ENCODE assay signal across 8 mouse cellular contexts in the genomic region with DNA sequence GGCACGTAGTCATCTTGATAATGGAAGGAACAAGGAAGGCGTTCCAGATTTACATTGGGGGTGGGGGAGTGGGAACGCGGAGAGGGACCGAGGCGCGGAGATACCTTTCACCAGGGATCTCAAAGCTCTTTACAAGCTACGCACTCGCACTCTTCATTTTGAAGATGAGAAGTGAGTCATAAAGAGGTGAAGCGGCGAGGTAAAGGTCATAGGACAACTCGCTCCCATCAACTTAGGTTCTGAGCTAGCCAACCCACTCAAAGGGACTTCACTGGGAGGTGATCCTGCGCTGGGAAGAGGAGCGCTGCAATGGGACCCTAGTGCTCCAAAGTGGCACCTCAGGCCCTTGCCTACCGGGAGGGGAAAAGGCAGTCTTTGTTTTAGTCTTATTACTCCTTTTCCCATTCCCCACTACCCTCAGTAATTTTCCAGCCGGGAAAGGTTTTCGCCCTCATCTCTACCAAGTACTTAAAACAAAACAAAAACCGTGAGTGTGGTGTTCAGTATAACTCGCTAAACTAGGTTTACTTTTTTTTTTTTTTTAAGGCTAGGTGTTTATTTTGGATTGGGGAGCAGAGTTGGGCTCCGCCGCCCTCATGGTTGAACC. TPM values are rescaled to one million over a fixed set of nuclear protein-coding genes. Genes with fewer than 3 reads are reported as not detected.
A peak's percentile ranks its signal among the peaks of the same experiment; 100 is the strongest.
DNase-seq lines count a peak whose midpoint lies in the region; ATAC-seq and TF ChIP-seq lines count a peak whose summit lies in the region.

No protein-coding gene starts in this region.

- H3K4me2 ChIP-seq in forebrain, embryonic 12.5 days, result peak overlapping the region; percentile 83
- peak overlapping the region; percentile 81 for H3K4me2 ChIP-seq in limb, embryonic 13.5 days (replicated peaks)
- H3K4me2 ChIP-seq in stomach, embryonic 14.5 days (replicated peaks; ENCODE audit: low read depth, low read length), result peak overlapping the region; percentile 80

- TF ChIP-seq CTCF in heart, adult 2 months (IDR thresholded peaks at IDR 0.05), result no peak

- no peaks in the 10 kb centered on the region for H3K79me2 ChIP-seq in heart, adult 2 months (replicated peaks; ENCODE audit: control insufficient read depth, insufficient read depth, low read length)

- ATAC-seq in CD4-positive, CD25-positive, alpha-beta regulatory T cell, adult 4 months, result peak; percentile 6
- no peak for ATAC-seq in forebrain, embryonic 12.5 days (ENCODE audit: low FRiP score)
- ATAC-seq in limb, embryonic 13.5 days (ENCODE audit: low FRiP score, low read depth), result 0 out of 2 replicates have a peak, but pooled peaks have one; percentile 1
- ATAC-seq in stomach, embryonic 14.5 days (ENCODE audit: insufficient number of reproducible peaks, insufficient read depth, low FRiP score, low read depth), result no peak
- ATAC-seq in erythroblast, adult 5-6 weeks (replicated peaks; ENCODE audit: low FRiP score, poor library complexity, severe bottlenecking), result no peak

- no peak for TF ChIP-seq POLR2A in heart, adult 2 months (IDR thresholded peaks at IDR 0.05; ENCODE audit: insufficient read depth, low read depth, low read length)

- no peaks in the 10 kb centered on the region for H3K9me3 ChIP-seq in forebrain, embryonic 12.5 days
- no peaks in the 10 kb centered on the region for H3K9me3 ChIP-seq in limb, embryonic 13.5 days
- H3K9me3 ChIP-seq in stomach, embryonic 14.5 days (ENCODE audit: control insufficient read depth, low read depth, low read length), result no peaks in the 10 kb centered on the region

- peak in 1 of 2 experiments; percentile 70 for DNase-seq in heart, adult 2 months
- no peak for DNase-seq in heart, adult 18-20 months
- DNase-seq in testis, postnatal 10 days (ENCODE audit: low spot score), result no peak

- peak overlapping the region; percentile 98 for H3K27ac ChIP-seq in heart, adult 2 months
- H3K27ac ChIP-seq in forebrain, embryonic 12.5 days, result peak overlapping the region; percentile 75
- H3K27ac ChIP-seq in limb, embryonic 13.5 days, result peak overlapping the region; percentile 94
- peak overlapping the region; percentile 95 for H3K27ac ChIP-seq in stomach, embryonic 14.5 days (ENCODE audit: low read length)

- H3K36me3 ChIP-seq in heart, adult 2 months (ENCODE audit: control insufficient read depth, insufficient read depth, low read length), result peaks cover 2% of the 10 kb centered on the region; the same call in 1 of the 2 replicates
- H3K36me3 ChIP-seq in forebrain, embryonic 12.5 days (replicated peaks), result no peaks in the 10 kb centered on the region
- no peaks in the 10 kb centered on the region for H3K36me3 ChIP-seq in limb, embryonic 13.5 days
- H3K36me3 ChIP-seq in stomach, embryonic 14.5 days (ENCODE audit: control insufficient read depth, insufficient read depth, low read length), result no peaks in the 10 kb centered on the region

- no peaks in the 10 kb centered on the region for H3K27me3 ChIP-seq in heart, adult 2 months (ENCODE audit: control insufficient read depth, insufficient read depth, low read length)
- peaks cover 56% of the 10 kb centered on the region for H3K27me3 ChIP-seq in forebrain, embryonic 12.5 days
- H3K27me3 ChIP-seq in limb, embryonic 13.5 days, result peaks cover 28% of the 10 kb centered on the region
- no peaks in the 10 kb centered on the region for H3K27me3 ChIP-seq in stomach, embryonic 14.5 days (ENCODE audit: control insufficient read depth, insufficient read depth, low read length)

- H3K9ac ChIP-seq in heart, adult 2 months (ENCODE audit: low read depth, low read length), result peak overlapping the region; percentile 90
- peak overlapping the region; percentile 68 for H3K9ac ChIP-seq in forebrain, embryonic 12.5 days
- H3K9ac ChIP-seq in limb, embryonic 13.5 days, result peak overlapping the region; percentile 79
- peak overlapping the region; percentile 67 for H3K9ac ChIP-seq in stomach, embryonic 14.5 days (replicated peaks; ENCODE audit: low read depth, low read length)

- peak overlapping the region; percentile 66 for H3K4me3 ChIP-seq in heart, adult 2 months
- peak overlapping the region; percentile 61 for H3K4me3 ChIP-seq in forebrain, embryonic 12.5 days (replicated peaks)
- peak overlapping the region; percentile 71 for H3K4me3 ChIP-seq in limb, embryonic 13.5 days
- H3K4me3 ChIP-seq in stomach, embryonic 14.5 days (ENCODE audit: low read depth, low read length), result peak overlapping the region; percentile 65

- WGBS in heart, adult 2 months, result 3% methylated on average over 21 of the region's 21 CpGs
- under 1% methylated on average over 21 of the region's 21 CpGs for WGBS in forebrain, embryonic 12.5 days
- WGBS in limb, embryonic 13.5 days, result under 1% methylated on average over 21 of the region's 21 CpGs
- under 1% methylated on average over 21 of the region's 21 CpGs for WGBS in stomach, embryonic 14.5 days

- no peak for TF ChIP-seq EP300 in heart, adult 2 months (IDR thresholded peaks at IDR 0.05; ENCODE audit: insufficient read depth, low read depth, low read length)

- H3K4me1 ChIP-seq in heart, adult 2 months (ENCODE audit: control insufficient read depth, insufficient read depth, low read length), result peaks cover 2% of the 10 kb centered on the region; the same call in 1 of the 2 replicates
- peaks cover 35% of the 10 kb centered on the region for H3K4me1 ChIP-seq in forebrain, embryonic 12.5 days
- H3K4me1 ChIP-seq in limb, embryonic 13.5 days, result peaks cover 31% of the 10 kb centered on the region
- H3K4me1 ChIP-seq in stomach, embryonic 14.5 days (ENCODE audit: control insufficient read depth, insufficient read depth, low read length), result peaks cover 13% of the 10 kb centered on the region; the same call in 1 of the 2 replicates

- intact Hi-C loops in heart, adult 2 months (cut with DNase I), result loop anchor here (5.0 kb wide), 2 partner anchors 214 to 579 kb away; no protein-coding TSS in a partner anchor

RNA-seq across cellular contexts. Expression of gene Klf4, which starts 1.0 kb away (rescaled TPM):
- 10 to 100 TPM; 35.6 to 43.4 TPM for total RNA-seq in heart, adult 2 months (2021)
- polyA plus RNA-seq in heart, adult 2 months (2012; rRNA removed), result 17.5 and 27.2 TPM in 2 replicates
- 10 to 100 TPM; 40.8 to 43.4 TPM for total RNA-seq in heart, adult 18-20 months (2021)
- under 1 TPM; 0.69 to 0.90 TPM for polyA plus RNA-seq in CD4-positive, CD25-positive, alpha-beta regulatory T cell, adult 4 months (2017; shearing (Covaris generic))
- polyA plus RNA-seq in forebrain, embryonic 12.5 days (2016; fragmentation: Nextera tagmentation; extraction: Ambion mirVana), result 2.2 and 2.3 TPM in 2 replicates
- 12.3 and 12.6 TPM in 2 replicates for polyA plus RNA-seq in limb, embryonic 13.5 days (2015; fragmentation: Nextera tagmentation; extraction: Ambion mirVana)
- polyA plus RNA-seq in stomach, embryonic 14.5 days (2014; fragmentation: Nextera tagmentation; extraction: Ambion mirVana), result 21.0 and 23.3 TPM in 2 replicates
- total RNA-seq in erythroblast, adult 5-6 weeks (2015; ENCODE audit: low replicate concordance), result 5.0 and 10.7 TPM in 2 replicates
- total RNA-seq in erythroblast, adult 5-6 weeks (2017; ENCODE audit: low replicate concordance), result 3.1 and 4.0 TPM in 2 replicates

Comparison
In these comparisons a context has a peak if more than half of its experiments do, and no peak if none do; other contexts are left out.
1. ATAC-seq: peak in CD4-positive, CD25-positive, alpha-beta regulatory T cell, adult 4 months (single experiment) and limb, embryonic 13.5 days (single experiment); none in forebrain, embryonic 12.5 days (single experiment), stomach, embryonic 14.5 days (single experiment) and erythroblast, adult 5-6 weeks (single experiment).
2. Peak in every context shown above with its lines, with median percentiles within 50 percentile points of each other: H3K27ac ChIP-seq, H3K4me3 ChIP-seq, H3K9ac ChIP-seq and H3K4me2 ChIP-seq.